Mouse (Mus musculus) adrenal gland, postnatal 14 days (tissue): ENCODE measurements around the gene Dgkg. TPM values are rescaled to one million over a fixed set of nuclear protein-coding genes. Genes with fewer than 3 reads are reported as not detected.

Source experiments
- DNase-seq: peaks from one replicate; pipeline ENCODE4 v3.0.0; 2021; ENCODE audit warnings: mixed read lengths
- total RNA-seq: library from RNA; stranded (reverse); gene quantifications from 2 replicates; pipeline ENCODE4 v1.2.3, GENCODE M21; 2021

Gene Dgkg
- total RNA-seq, 1 experiment from 2014 or later, result 3.1 TPM

DNA sequence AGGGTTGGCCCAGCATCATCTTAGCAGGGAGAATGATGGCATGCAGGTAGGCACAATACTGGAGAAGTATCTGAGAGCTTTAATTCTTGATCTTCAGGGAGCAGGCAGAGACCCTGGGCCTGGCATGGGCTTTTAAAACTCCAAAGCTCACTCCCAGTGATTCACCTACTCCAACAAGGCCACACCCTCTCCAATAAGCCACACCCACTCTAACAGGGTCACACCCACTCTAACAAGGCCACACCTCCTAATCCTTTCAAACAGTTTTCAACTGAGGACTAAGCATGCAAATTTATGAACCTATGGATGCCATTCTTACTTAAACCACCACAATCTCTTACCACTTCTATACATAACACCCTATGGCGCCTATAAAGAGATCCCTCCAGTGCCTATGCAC is 11.8 kb downstream of the Dgkg start:
- no peak for DNase-seq

DNA sequence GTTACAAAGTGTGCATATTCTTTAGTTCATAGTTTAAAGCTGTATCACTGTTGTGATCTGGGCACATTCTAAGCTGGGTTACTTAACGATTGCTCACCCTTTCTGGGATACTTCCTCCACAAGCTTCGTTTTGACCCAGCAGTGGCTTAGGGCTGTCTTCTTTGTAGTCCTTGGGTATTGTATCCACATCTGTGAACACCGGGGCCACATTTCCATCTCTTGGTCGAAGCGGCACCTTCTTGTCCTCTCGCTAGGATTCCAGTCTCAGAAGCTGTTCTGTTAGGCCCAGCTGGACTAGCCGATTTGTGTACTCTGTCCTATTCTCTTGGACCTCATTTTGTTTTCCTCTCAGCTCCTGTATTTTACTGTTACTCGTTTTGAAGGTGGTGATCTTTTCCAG is 13.6 kb downstream of the Dgkg start:
- DNase-seq, result no peak

- no peak for DNase-seq
Measured at GRCm38 (mm10) chr16:22642953-22643352, 14.1 kb downstream of the Dgkg start.

DNA sequence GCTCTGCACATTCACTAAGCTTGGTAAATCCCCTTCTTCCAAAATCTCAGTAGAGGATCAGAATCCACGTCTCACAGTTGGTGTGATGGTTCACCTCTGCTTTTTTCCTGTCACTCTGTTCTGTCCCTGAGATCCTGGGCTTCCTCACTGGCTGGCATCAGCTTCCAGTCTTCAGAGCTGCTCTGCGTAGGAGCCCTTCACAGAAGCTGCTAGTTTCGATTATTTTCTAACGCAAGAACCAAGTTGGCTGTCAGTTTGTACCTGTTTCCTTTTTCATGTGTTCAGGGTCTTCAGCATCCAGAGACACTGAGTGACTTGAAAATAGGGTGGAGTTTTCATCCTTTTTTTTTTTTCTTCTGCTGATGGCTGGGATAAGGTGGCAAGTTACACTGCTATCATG is 15.0 kb downstream of the Dgkg start:
- DNase-seq, result no peak

- DNase-seq, result peak; percentile 32
Measured at GRCm38 (mm10) chr16:22641588-22641987, 15.4 kb downstream of the Dgkg start.

DNA sequence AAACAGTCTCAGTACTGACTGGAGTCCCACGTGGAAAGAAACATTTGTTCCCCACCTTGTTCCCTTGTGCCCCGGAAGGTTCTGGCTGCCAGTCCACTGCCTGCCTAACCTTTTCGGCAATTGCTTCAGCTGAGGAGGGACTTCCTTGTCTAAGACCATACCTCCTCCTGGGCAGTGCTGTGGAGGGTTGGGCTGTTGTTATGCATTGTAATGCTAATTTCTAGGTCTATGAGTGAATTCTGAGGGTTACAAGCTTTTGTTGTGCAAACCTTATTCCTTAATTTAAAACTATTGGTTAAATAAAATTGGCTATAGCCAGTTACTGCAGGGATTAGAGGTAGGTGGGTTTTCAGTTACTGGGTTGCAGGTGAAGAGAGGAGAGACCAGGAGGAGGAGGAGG is 19.7 kb downstream of the Dgkg start:
- DNase-seq, result no peak

DNA sequence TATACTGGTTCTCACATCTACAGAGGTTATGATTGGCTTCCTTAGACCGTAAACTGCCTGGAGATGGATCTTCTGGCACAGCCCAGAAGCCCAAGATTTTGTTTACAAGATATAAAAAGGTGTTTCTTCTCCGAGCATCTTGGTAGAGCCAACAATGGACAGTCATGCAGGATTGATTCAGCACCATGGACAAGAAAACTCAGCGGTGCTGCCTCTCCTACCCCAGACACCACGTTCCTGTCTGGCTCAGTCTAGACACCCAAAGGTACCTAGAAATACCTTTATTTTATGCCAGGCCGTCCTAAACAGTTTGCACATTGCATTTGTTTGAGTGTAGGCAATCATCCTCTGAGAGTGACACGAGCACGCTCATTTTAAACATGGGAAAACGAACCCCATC is 21.3 kb downstream of the Dgkg start:
- DNase-seq, result no peak

DNA sequence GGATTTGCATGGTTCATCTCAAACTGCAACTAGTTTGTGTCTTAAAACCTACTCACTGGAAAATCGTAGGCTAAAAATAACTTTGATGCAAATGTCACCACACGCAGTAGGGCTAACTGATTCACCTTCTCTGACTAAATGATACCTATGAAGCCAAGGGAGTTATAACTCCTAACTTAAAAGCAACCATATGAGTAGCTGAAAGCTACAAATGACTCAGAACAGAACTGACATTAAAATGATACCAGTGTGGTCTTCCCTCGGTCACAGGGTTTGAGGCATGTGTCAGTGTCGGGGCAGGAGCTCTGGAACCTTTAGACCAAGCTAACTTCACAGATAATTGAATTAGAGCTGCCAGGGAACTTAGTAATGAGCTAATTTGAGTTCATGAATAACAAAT is 24.0 kb downstream of the Dgkg start:
- DNase-seq, result no peak

GRCm38 (mm10) chr16:22630351-22630750 is 26.7 kb downstream of the Dgkg start:
- DNase-seq, result no peak

GRCm38 (mm10) chr16:22629900-22630299 is 27.1 kb downstream of the Dgkg start:
- no peak for DNase-seq

GRCm38 (mm10) chr16:22625987-22626386 is 31.0 kb downstream of the Dgkg start:
- no peak for DNase-seq

DNA sequence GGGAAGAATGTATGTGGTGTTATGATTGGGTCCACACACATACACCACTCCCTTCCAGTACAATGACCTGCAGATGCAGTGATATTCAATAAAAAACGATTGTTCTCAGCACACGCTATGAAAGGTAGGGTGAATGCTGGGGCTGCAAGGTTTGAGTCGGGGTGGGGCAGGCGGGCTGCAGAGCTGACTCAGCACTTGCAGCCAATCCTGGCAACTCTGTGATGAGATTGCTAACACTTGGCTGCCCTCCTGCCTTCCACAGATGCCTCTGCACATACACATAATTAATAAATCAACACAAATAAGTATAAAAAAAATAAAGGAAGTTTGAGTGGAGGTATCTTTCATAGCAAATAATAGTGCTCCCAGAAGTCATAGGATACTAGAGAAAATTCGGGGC is 31.6 kb downstream of the Dgkg start:
- no peak for DNase-seq

- DNase-seq, result no peak
Measured at GRCm38 (mm10) chr16:22622286-22622685, 34.7 kb downstream of the Dgkg start.

GRCm38 (mm10) chr16:22621299-22621920 is 35.6 kb downstream of the Dgkg start:
- DNase-seq, result no peak

DNA sequence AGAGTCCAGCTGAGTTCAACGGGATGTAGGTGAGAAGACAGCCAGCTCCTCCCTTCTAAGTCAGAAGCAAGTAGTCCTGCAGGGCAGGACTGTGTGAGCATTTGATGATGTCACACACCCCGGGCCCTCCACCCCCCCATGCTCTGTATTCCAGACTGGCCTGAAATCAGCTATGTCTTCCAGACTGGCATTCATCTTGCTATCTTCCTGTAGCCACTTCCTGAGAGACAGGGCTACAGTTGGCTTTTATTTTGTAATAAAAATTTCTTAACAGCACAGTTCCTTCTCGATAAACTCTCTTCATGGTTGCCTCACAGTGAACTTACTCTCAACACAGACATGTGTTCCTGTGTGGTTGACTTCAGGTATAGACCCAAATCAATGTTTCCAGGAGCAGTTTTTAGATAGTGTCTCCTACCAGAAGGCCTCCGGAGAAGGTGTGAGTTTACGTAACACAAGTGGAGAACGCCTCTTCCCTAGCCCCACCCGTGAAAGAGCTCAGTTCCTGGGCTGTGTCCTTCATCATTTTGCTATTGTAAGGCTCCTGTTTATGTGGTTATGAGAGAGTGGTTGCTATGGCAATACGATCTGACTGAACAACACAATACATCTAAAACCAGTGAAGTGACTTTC is 38.5 kb downstream of the Dgkg start:
- DNase-seq, result no peak

GRCm38 (mm10) chr16:22615805-22616204 is 41.2 kb downstream of the Dgkg start:
- DNase-seq, result no peak

GRCm38 (mm10) chr16:22613186-22614073 is 43.6 kb downstream of the Dgkg start:
- no peak for DNase-seq

GRCm38 (mm10) chr16:22608046-22608445 is 49.0 kb downstream of the Dgkg start:
- DNase-seq, result no peak

DNA sequence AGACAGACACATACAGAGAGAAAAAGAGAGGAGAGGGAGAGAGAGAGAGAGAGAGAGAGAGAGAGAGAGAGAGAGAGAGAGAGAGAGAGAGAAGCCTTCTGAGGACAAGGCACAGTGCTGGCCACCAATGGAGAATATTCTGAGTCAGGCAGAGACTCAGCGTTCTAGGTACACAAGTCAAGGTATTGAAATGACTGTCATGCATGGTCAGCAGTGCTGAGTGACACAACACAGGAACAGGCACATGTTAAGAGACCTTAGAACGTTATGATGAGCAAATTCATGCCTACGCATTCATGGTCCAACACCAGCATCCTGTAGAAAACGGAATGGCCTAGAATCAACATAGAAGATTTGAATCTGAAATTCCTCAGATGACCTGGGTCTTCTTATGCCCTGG is 50.0 kb downstream of the Dgkg start:
- no peak for DNase-seq

DNA sequence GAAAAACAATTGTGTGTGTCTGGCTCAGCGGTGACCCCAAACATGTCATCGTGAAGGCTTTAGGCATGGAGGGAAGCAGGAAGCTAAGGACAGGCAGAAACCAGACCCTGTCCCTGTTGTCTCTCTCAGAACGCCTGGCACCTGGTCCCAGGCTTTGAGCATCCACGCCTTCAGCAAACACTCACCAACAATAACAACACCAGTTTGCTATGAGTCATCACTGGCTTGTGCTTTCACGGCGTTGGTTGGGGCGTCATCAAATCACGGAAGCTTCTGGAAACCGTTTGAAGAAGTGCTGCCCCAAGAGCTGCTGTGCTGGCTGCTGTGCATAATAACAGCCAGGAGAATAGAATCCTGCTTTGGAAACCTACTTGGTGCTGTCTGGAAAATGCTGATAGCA is 54.6 kb downstream of the Dgkg start:
- no peak for DNase-seq

DNA sequence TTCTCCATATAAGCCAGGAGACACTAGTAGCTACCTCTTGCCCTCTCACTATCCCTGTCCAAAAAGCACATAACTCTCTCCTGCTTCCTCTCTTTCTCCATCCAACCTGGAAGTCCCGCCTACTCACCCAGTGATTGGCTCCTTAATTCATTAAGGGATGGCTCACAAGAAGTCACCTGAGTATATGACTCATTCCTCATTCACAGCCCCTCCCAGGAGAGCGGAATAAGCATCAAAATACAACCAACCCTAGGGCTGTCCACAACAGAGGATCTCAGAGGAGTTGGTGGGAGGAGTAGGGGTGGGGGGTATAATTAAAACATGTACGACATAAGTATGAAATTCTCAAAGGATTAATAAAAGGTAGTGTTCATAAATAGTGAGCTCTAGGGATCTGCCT is 55.3 kb downstream of the Dgkg start:
- DNase-seq, result no peak

- DNase-seq, result no peak
Measured at GRCm38 (mm10) chr16:22600108-22600699, 56.8 kb downstream of the Dgkg start.

DNA sequence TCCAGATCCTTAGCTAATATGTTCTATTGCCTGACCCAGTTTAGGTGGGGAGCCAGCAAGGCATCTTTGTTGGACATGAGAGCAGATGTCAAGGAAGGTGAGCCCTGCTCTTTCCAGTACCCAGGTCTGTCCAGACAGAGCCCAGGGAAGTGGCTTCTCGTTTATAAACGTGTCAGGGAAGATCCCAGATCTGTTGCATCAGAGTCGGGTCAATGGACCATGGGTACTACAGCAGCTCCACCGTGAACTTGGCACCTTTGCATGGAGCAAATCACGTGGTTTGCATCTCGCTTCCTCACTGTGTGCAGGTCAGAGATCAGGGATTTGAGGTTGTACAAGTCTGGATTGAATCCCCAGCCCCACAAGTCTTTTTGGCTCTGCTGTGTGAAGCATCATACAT is 58.3 kb downstream of the Dgkg start:
- no peak for DNase-seq
